Mouse (Mus musculus) spleen, postnatal 0 days (tissue): ENCODE measurements around the gene Il2. TPM values are rescaled to one million over a fixed set of nuclear protein-coding genes. Genes with fewer than 3 reads are reported as not detected.

ENCODE experiments used
- polyA plus RNA-seq: library from polyadenylated mRNA; unstranded; fragments of >200 nt; fragmentation: Nextera tagmentation; extraction: Ambion mirVana; gene quantifications from 2 replicates; pipeline ENCODE4 v1.2.1, GENCODE M21; 2015

Gene Il2
- 0.19 and 0.23 TPM in 2 replicates for polyA plus RNA-seq

GRCm38 (mm10) chr3:37125655-37126054 lies at the start of gene Il2:
Gene Il2 (minus strand): TSS chr3:37125959.

Other genes starting within 250 kb of the Il2 start
- gene Adad1, start 62.4 kb downstream of the Il2 start, polyA plus RNA-seq = 0.06 TPM in 1 of 2 replicates, not detected in the other
- gene Il21, start 106.7 kb upstream of the Il2 start, polyA plus RNA-seq = not detected in 2 replicates
- gene Bbs12, start 186.6 kb upstream of the Il2 start, polyA plus RNA-seq = 6.5 and 6.8 TPM in 2 replicates
- 4.0 and 5.6 TPM in 2 replicates for gene Cetn4, start 186.7 kb upstream of the Il2 start, polyA plus RNA-seq
- gene Fgf2, start 222.4 kb upstream of the Il2 start, polyA plus RNA-seq = 2.0 and 2.7 TPM in 2 replicates